Mouse (Mus musculus) CD4-positive, CD25-positive, alpha-beta regulatory T cell, adult 4 months (primary cell): ENCODE data around the gene Nr5a1. TPM values are rescaled to one million over a fixed set of nuclear protein-coding genes. Genes with fewer than 3 reads are reported as not detected.
A peak's percentile ranks its signal among the peaks of the same experiment; 100 is the strongest.

Experiments
- ATAC-seq: one replicate; pipeline ENCODE4 v1.8.0; 2017
- polyA plus RNA-seq, 2 experiments: library from polyadenylated mRNA; unstranded; fragments of 100-300 nt; shearing (Covaris generic); gene quantifications; one replicate each; pipeline ENCODE4 v1.2.1; 2017

The Nr5a1 gene
- polyA plus RNA-seq, 2 experiments from 2014 or later = not detected

GRCm38 (mm10) chr2:38704336-38704735, 10.0 kb downstream of the Nr5a1 start:
- no peak for ATAC-seq

GRCm38 (mm10) chr2:38700177-38700576, 14.2 kb downstream of the Nr5a1 start:
- ATAC-seq = no peak

- no peak for ATAC-seq
Observed at GRCm38 (mm10) chr2:38698623-38699022, 15.7 kb downstream of the Nr5a1 start.

GRCm38 (mm10) chr2:38697128-38698120, 16.9 kb downstream of the Nr5a1 start:
- ATAC-seq = no peak

GRCm38 (mm10) chr2:38695770-38696169, 18.6 kb downstream of the Nr5a1 start:
- no peak for ATAC-seq

- ATAC-seq = no peak
Observed at GRCm38 (mm10) chr2:38691542-38691941, 22.8 kb downstream of the Nr5a1 start.

GRCm38 (mm10) chr2:38689881-38690280, 24.5 kb downstream of the Nr5a1 start:
- ATAC-seq = no peak

- no peak for ATAC-seq
Observed at GRCm38 (mm10) chr2:38688791-38689520, 25.4 kb downstream of the Nr5a1 start.

GRCm38 (mm10) chr2:38685746-38686145, 28.6 kb downstream of the Nr5a1 start:
- no peak for ATAC-seq

GRCm38 (mm10) chr2:38683083-38683482, 31.3 kb downstream of the Nr5a1 start:
- no peak for ATAC-seq

GRCm38 (mm10) chr2:38682209-38682608, 32.1 kb downstream of the Nr5a1 start:
- no peak for ATAC-seq

GRCm38 (mm10) chr2:38678947-38679346, 35.4 kb downstream of the Nr5a1 start:
- ATAC-seq = no peak

GRCm38 (mm10) chr2:38675366-38675969, 38.9 kb downstream of the Nr5a1 start:
- ATAC-seq = no peak

- no peak for ATAC-seq
Observed at GRCm38 (mm10) chr2:38672496-38672895, 41.8 kb downstream of the Nr5a1 start.

GRCm38 (mm10) chr2:38668802-38669580, 45.4 kb downstream of the Nr5a1 start:
- peak; percentile 34 for ATAC-seq

GRCm38 (mm10) chr2:38661398-38661797, 52.9 kb downstream of the Nr5a1 start:
- no peak for ATAC-seq

- peak; percentile 57 for ATAC-seq
Observed at GRCm38 (mm10) chr2:38658338-38658836, 56.0 kb downstream of the Nr5a1 start.

GRCm38 (mm10) chr2:38653694-38654093, 60.6 kb downstream of the Nr5a1 start:
- ATAC-seq = no peak

- no peak for ATAC-seq
Observed at GRCm38 (mm10) chr2:38653293-38653619, 61.1 kb downstream of the Nr5a1 start.

- ATAC-seq = no peak
Observed at GRCm38 (mm10) chr2:38652565-38653292, 61.6 kb downstream of the Nr5a1 start.

GRCm38 (mm10) chr2:38652098-38652497, 62.2 kb downstream of the Nr5a1 start:
- ATAC-seq = no peak

GRCm38 (mm10) chr2:38650340-38650739, 64.0 kb downstream of the Nr5a1 start:
- ATAC-seq = no peak
